Mouse (Mus musculus) 3T3-L1 (cell line): ENCODE data around the gene Tmem108.

Experiments
- DNase-seq: peaks from one replicate; pipeline ENCODE4 v3.0.0-alpha.2; 2015; ENCODE audit warnings: low read depth, low spot score

The Tmem108 gene

GRCm38 (mm10) chr9:103681741-103682330, 79.8 kb downstream of the Tmem108 start:
- no peak for DNase-seq

- DNase-seq, result no peak
Observed at GRCm38 (mm10) chr9:103679234-103679633, 82.4 kb downstream of the Tmem108 start.

GRCm38 (mm10) chr9:103678531-103679060, 83.0 kb downstream of the Tmem108 start:
- no peak for DNase-seq

- no peak for DNase-seq
Observed at GRCm38 (mm10) chr9:103677811-103678210, 83.8 kb downstream of the Tmem108 start.

- DNase-seq, result no peak
Observed at GRCm38 (mm10) chr9:103675721-103676480, 85.7 kb downstream of the Tmem108 start.

- DNase-seq, result no peak
Observed at GRCm38 (mm10) chr9:103672881-103673280, 88.8 kb downstream of the Tmem108 start.

GRCm38 (mm10) chr9:103670592-103671113, 91.0 kb downstream of the Tmem108 start:
- peak; percentile 5 for DNase-seq

- DNase-seq, result no peak
Observed at GRCm38 (mm10) chr9:103668830-103669229, 92.8 kb downstream of the Tmem108 start.

- no peak for DNase-seq
Observed at GRCm38 (mm10) chr9:103665817-103666216, 95.8 kb downstream of the Tmem108 start.

GRCm38 (mm10) chr9:103664151-103664550, 97.5 kb downstream of the Tmem108 start:
- no peak for DNase-seq

GRCm38 (mm10) chr9:103661873-103662272, 99.8 kb downstream of the Tmem108 start:
- DNase-seq, result no peak

GRCm38 (mm10) chr9:103657981-103658380, 103.7 kb downstream of the Tmem108 start:
- no peak for DNase-seq

- DNase-seq, result no peak
Observed at GRCm38 (mm10) chr9:103657183-103657975, 104.3 kb downstream of the Tmem108 start.

- DNase-seq, result no peak
Observed at GRCm38 (mm10) chr9:103653995-103654587, 107.5 kb downstream of the Tmem108 start.

GRCm38 (mm10) chr9:103652127-103652882, 109.3 kb downstream of the Tmem108 start:
- no peak for DNase-seq

- no peak for DNase-seq
Observed at GRCm38 (mm10) chr9:103646605-103647004, 115.0 kb downstream of the Tmem108 start.

- DNase-seq, result no peak
Observed at GRCm38 (mm10) chr9:103645724-103646123, 115.9 kb downstream of the Tmem108 start.

GRCm38 (mm10) chr9:103642300-103642699, 119.3 kb downstream of the Tmem108 start:
- no peak for DNase-seq

GRCm38 (mm10) chr9:103641340-103641739, 120.3 kb downstream of the Tmem108 start:
- DNase-seq, result no peak

- no peak for DNase-seq
Observed at GRCm38 (mm10) chr9:103639413-103639812, 122.2 kb downstream of the Tmem108 start.

GRCm38 (mm10) chr9:103637451-103637850, 124.2 kb downstream of the Tmem108 start:
- no peak for DNase-seq
